Mouse (Mus musculus) testis, adult 2 months (tissue): ENCODE data around the gene Gm43064. TPM values are rescaled to one million over a fixed set of nuclear protein-coding genes. Genes with fewer than 3 reads are reported as not detected.

Source experiments
- H3K27ac ChIP-seq: fragments of 200-500 bp; 2 replicates; pipeline ENCODE4 v1.5.1; 2012; ENCODE audit warnings: low read depth, low read length; ENCODE audit not compliant: control insufficient read depth, insufficient read depth
- H3K27me3 ChIP-seq: fragments of 200-500 bp; 2 replicates; pipeline ENCODE4 v1.6.1; 2012; ENCODE audit warnings: mild to moderate bottlenecking, low read length, moderate library complexity; ENCODE audit not compliant: control insufficient read depth, insufficient read depth
- H3K36me3 ChIP-seq: fragments of 200-500 bp; 2 replicates; pipeline ENCODE4 v1.6.1; 2012; ENCODE audit warnings: mild to moderate bottlenecking, low read length; ENCODE audit not compliant: control insufficient read depth, insufficient read depth
- H3K4me1 ChIP-seq: fragments of 200-500 bp; 2 replicates; pipeline ENCODE4 v1.6.1; 2012; ENCODE audit warnings: low read length; ENCODE audit not compliant: control insufficient read depth, insufficient read depth
- H3K4me3 ChIP-seq: fragments of 200-500 bp; 2 replicates; pipeline ENCODE4 v1.5.1; 2012; ENCODE audit warnings: low read depth, mild to moderate bottlenecking, low read length, moderate library complexity, mixed read lengths; ENCODE audit not compliant: control insufficient read depth
- CTCF ChIP-seq: fragments of 200-500 bp; IDR thresholded peaks from 2 replicates; pipeline ENCODE4 v1.5.1; 2012; ENCODE audit warnings: low read depth, mild to moderate bottlenecking, inconsistent platforms, low read length, moderate library complexity; ENCODE audit not compliant: control insufficient read depth, insufficient read depth, insufficient replicate concordance
- POLR2A ChIP-seq: fragments of 200-500 bp; IDR thresholded peaks from 2 replicates; pipeline ENCODE4 v1.6.1; 2012; ENCODE audit warnings: low read depth, mild to moderate bottlenecking, inconsistent platforms, low read length, moderate library complexity; ENCODE audit not compliant: control insufficient read depth
- polyA plus RNA-seq: library from polyadenylated mRNA; depleted of rRNA; stranded (reverse); fragments of >200 nt; gene quantifications from 2 replicates; pipeline ENCODE4 v1.2.3, GENCODE M21; 2012; rRNA removed

The Gm43064 gene
- polyA plus RNA-seq, 1 experiment: 2.2 TPM

DNA sequence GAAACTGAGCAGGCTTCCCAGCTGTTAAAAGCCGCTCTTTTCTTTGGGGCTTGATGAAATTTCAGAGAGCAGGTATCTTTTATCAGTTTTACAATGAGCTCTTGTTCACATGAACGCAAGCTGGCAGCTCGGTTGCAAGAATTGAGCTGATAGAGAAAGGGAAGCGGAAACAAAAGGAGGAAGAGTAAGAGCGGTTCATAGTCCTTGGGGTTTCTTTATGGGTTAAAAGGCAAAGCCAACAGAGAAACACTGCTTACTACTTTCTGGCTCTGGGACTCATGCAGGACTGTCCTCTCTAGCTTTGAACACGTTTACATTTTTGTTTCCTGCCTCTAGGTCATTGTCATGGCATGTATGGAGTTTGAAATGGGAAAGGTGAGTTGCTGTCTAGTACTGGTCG lies 65.0 kb downstream of the Gm43064 start:
- Histone ChIP-seq H3K4me3 (no peak overlapping the region), H3K27ac (no peak overlapping the region), H3K4me1 (no peaks in the 10 kb centered on the region), H3K27me3 (no peaks in the 10 kb centered on the region), H3K36me3 (no peaks in the 10 kb centered on the region)
- no peak for TF ChIP-seq CTCF

DNA sequence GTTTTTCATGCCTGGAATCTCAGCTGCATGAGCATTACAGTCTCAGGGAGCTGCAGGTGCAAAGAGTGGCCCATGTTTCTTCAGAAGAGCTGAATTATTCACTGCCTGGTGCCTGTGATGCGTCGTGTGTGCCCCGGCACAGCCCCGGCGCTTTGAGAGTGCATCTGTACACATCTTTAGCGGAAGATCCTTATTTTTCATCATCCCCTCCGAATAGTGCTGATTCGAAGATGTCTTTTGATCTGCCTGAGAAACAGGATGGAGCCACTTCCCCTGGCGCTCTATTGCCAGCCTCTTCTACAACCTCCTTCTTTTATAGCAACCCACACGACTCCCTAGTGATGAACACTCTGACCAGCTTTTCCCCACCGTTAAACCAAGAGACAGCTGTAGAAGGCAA lies 76.6 kb downstream of the Gm43064 start:
- H3K36me3 ChIP-seq: no peaks in the 10 kb centered on the region
- TF ChIP-seq CTCF (no peak), POLR2A (no peak)
- peak overlapping the region; percentile 27 for H3K4me3 ChIP-seq
- H3K27me3 ChIP-seq: no peaks in the 10 kb centered on the region
- H3K4me1 ChIP-seq: peaks cover 6% of the 10 kb centered on the region
- no peak overlapping the region for H3K27ac ChIP-seq

GRCm38 (mm10) chr3:103887581-103887980 lies 78.2 kb downstream of the Gm43064 start:
- H3K27me3 ChIP-seq: no peaks in the 10 kb centered on the region
- H3K4me1 ChIP-seq: peaks cover 6% of the 10 kb centered on the region
- H3K36me3 ChIP-seq: no peaks in the 10 kb centered on the region
- no peak for TF ChIP-seq POLR2A
- TF ChIP-seq CTCF: peak; percentile 6; the same call in 1 of the 2 replicates
- H3K27ac ChIP-seq: no peak overlapping the region
- H3K4me3 ChIP-seq: no peak overlapping the region

Other genes with a start within 250 kb of the Gm43064 start
- 0.10 TPM in 1 of 2 replicates, not detected in the other for gene Syt6, start 234.3 kb upstream of the Gm43064 start, polyA plus RNA-seq
- gene Atg4a-ps, start 163.5 kb upstream of the Gm43064 start, polyA plus RNA-seq: not detected in 2 replicates
- 4.1 and 4.5 TPM in 2 replicates for gene Olfml3, start 71.6 kb upstream of the Gm43064 start, polyA plus RNA-seq
- gene Gm10964, start 70.2 kb upstream of the Gm43064 start, polyA plus RNA-seq: not detected in 2 replicates
- gene Hipk1, start 18.0 kb upstream of the Gm43064 start, polyA plus RNA-seq: 203 and 224 TPM in 2 replicates
- gene Dclre1b, start 129 bp upstream of the Gm43064 start, polyA plus RNA-seq: 7.6 and 8.5 TPM in 2 replicates
- 33.9 and 36.2 TPM in 2 replicates for gene Ap4b1, start 53 bp upstream of the Gm43064 start, polyA plus RNA-seq
- gene Bcl2l15, start 23.0 kb downstream of the Gm43064 start, polyA plus RNA-seq: 0.68 and 3.2 TPM in 2 replicates
- 0.77 and 2.7 TPM in 2 replicates for gene Ptpn22, start 50.2 kb downstream of the Gm43064 start, polyA plus RNA-seq
- 22.1 TPM in 2 replicates for gene Rsbn1, start 104.5 kb downstream of the Gm43064 start, polyA plus RNA-seq
- gene Phtf1, start 158.5 kb downstream of the Gm43064 start, polyA plus RNA-seq: 21.6 and 24.2 TPM in 2 replicates